Mouse (Mus musculus) forebrain, embryonic 13.5 days (tissue): ENCODE measurements around the gene Smad9. TPM values are rescaled to one million over a fixed set of nuclear protein-coding genes. Genes with fewer than 3 reads are reported as not detected.

Experiments used
- ATAC-seq: fragments of 200-750 bp; cut with Nextera tagmentation; 2 replicates; pipeline ENCODE4 v1.8.0; 2017
- H3K27ac ChIP-seq: fragments of 300-500 bp; sonication (generic); 2 replicates; pipeline ENCODE4 v1.5.1; 2015; ENCODE audit warnings: inconsistent platforms, mild to moderate bottlenecking, moderate library complexity
- H3K27me3 ChIP-seq: fragments of 300-500 bp; sonication (generic); 2 replicates; pipeline ENCODE4 v1.6.1; 2015; ENCODE audit warnings: mild to moderate bottlenecking, inconsistent platforms
- H3K36me3 ChIP-seq: fragments of 300-500 bp; sonication (generic); 2 replicates; pipeline ENCODE4 v1.6.1; 2015; ENCODE audit warnings: mild to moderate bottlenecking, inconsistent platforms; ENCODE audit not compliant: poor library complexity, severe bottlenecking
- H3K4me1 ChIP-seq: fragments of 300-500 bp; sonication (generic); 2 replicates; pipeline ENCODE4 v1.6.1; 2015; ENCODE audit warnings: inconsistent platforms
- H3K4me2 ChIP-seq: fragments of 300-500 bp; sonication (generic); 2 replicates; pipeline ENCODE4 v1.6.1; 2015; ENCODE audit warnings: inconsistent platforms, mild to moderate bottlenecking, moderate library complexity
- H3K4me3 ChIP-seq: fragments of 300-500 bp; sonication (generic); 2 replicates; pipeline ENCODE4 v1.5.1; 2015; ENCODE audit warnings: mild to moderate bottlenecking, inconsistent platforms
- H3K9ac ChIP-seq: fragments of 300-500 bp; sonication (generic); 2 replicates; pipeline ENCODE4 v1.6.1; 2015; ENCODE audit warnings: mild to moderate bottlenecking, inconsistent platforms
- H3K9me3 ChIP-seq: fragments of 300-500 bp; sonication (generic); replicated peaks from 2 replicates; pipeline ENCODE4 v1.6.1; 2016; ENCODE audit warnings: inconsistent platforms
- WGBS: fragments of 180-500 bp; shearing (Covaris S2); methylation state at CpG from one replicate; pipeline ENCODE4 v1.1.7; 2015; 5-methylcytosine and 5-hydroxymethylcytosine counted together
- polyA plus RNA-seq: library from polyadenylated mRNA; unstranded; fragments of >200 nt; fragmentation: Nextera tagmentation; extraction: Ambion mirVana; gene quantifications from 2 replicates; pipeline ENCODE4 v1.2.1, GENCODE M21; 2015

Gene Smad9
- 0.05 and 0.15 TPM in 2 replicates for polyA plus RNA-seq

DNA sequence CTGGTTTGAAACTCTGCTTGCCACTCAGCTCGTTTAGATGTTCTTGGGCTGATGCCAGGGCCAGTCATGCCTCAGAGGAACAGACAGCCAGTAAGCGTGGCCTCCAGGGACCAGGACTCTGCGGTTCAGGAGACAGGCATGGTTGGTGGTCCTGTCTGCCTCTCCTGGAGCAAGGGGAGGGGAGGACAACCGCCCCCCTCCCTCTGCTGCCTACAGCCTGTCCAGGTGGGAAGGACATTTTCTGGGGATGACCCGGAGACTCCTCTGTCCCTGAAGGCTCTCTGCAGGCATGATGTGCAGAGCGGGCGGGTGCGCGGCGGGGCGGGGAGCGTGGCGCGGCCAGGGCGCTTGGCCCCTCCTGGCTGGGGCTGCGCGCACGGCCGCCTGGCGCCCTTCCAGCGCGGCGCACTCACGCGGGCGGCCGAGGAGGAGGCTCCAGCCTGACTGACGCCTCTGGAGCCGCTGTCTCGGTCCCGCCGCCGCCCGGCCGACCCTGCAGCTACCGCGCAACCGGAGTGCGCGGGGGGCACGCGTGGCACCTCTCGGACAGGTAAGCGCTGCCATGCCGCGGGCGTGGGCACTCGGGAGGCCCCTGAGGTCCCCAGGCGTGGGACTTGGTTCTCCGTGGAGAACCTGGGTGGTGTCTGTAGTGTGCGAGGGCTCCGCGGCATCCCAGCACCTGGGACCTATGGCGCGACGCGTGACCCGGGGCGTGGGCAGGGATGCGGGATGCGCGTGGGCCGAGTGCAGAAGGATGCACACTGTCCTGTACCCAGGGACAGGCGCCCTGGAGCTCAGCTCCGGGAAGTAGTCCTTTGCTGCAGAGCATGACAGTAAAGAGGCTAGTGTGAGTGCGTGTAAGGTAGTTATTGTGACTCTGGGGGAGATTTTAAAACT is at the start of gene Smad9:
Smad9 (plus strand) TSS at position 438 of the 897 bp plus-strand sequence.
- peaks cover 18% of the 10 kb centered on the region; the same call in 1 of the 2 replicates for H3K27me3 ChIP-seq
- under 1% methylated on average over 58 of the region's 66 CpGs for WGBS
- H3K4me2 ChIP-seq: peak within 1 kb of the TSS; percentile 100
- peak within 1 kb of the TSS; percentile 64 for H3K4me3 ChIP-seq
- H3K27ac ChIP-seq: no peak within 1 kb of the TSS
- peak within 1 kb of the TSS; percentile 78 for H3K9ac ChIP-seq
- ATAC-seq: peak; percentile 87
- no peaks in the 10 kb centered on the region for H3K9me3 ChIP-seq
- H3K4me1 ChIP-seq: peaks cover 22% of the 10 kb centered on the region
- H3K36me3 ChIP-seq: peaks cover 16% of the 10 kb centered on the region

DNA sequence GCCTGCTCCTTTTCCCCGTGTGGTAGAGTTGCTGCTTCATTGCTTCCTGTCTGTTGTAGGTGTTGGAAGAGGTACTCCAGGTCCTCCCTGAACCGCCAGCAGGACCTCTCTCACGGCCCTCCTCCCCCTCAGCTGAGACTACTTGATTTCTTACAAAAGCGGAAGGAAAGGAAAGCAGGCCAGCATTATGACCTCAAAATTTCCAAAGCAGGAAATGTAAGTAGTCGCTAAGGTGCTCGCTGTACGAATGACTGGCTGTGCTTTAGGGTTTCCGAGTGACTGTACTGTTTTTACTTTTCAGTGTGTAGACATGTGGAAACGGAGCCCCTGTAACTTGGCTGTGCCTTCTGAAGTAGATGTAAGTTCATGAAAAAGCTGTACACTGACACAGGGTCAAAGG is 46.4 kb upstream of the Smad9 start:
- Histone ChIP-seq H3K4me2 (no peak overlapping the region), H3K36me3 (peaks cover 84% of the 10 kb centered on the region), H3K9ac (no peak overlapping the region), H3K27ac (no peak overlapping the region), H3K4me3 (no peak overlapping the region), H3K27me3 (no peaks in the 10 kb centered on the region), H3K4me1 (no peaks in the 10 kb centered on the region), H3K9me3 (no peaks in the 10 kb centered on the region)
- no peak for ATAC-seq
- 91% methylated on average over 9 of the region's 9 CpGs for WGBS

DNA sequence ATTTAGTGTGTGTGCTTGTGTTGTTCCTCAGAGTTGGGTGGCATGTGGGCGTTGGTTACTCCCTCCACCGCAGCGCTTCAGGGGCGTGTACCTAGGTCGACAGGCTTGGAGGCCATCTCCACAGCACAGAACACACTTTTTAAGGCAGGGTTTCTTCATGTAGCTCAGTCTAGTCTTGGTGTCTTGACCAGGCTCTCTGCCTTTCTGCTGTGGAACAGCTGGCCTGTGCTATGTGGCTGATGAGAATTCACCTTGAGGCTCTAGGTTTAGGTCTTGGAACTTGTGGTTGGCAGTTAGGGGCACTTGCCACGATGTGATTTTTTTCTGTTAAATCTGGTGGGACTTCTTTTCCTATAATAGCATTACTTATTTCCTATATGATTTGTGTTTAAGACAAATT is 41.1 kb upstream of the Smad9 start, which contains the start of gene Gm21958:
Gm21958 (minus strand) TSS at position 101 of the 400 bp plus-strand sequence.
- Histone ChIP-seq H3K4me1 (no peaks in the 10 kb centered on the region), H3K36me3 (peaks cover 82% of the 10 kb centered on the region)
- 95% methylated on average over 6 of the region's 6 CpGs for WGBS

DNA sequence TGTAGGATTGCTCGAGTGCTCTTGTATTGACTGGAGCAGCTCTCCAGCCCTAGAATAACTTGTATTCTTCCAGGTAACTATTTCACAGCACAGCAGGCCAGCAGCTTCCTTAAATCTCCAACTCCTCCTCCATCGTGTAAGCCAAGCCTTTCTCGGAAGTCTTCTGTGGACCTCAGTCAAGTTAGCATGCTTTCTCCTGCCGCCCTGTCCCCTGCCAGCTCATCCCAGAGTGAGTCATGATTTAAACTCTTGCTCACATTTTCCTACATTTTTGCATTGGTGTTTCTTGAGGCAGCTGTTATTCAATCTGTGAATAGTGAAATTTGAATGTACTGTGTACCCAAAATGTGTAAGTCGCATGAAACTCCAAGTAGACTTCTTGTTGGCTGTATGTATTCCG is 39.9 kb upstream of the Smad9 start:
- Histone ChIP-seq H3K36me3 (peaks cover 72% of the 10 kb centered on the region), H3K4me3 (no peak overlapping the region), H3K4me2 (no peak overlapping the region), H3K4me1 (no peaks in the 10 kb centered on the region), H3K27me3 (no peaks in the 10 kb centered on the region), H3K9me3 (no peaks in the 10 kb centered on the region), H3K27ac (no peak overlapping the region), H3K9ac (no peak overlapping the region)
- 97% methylated on average over 6 of the region's 6 CpGs for WGBS
- ATAC-seq: no peak

More for the DNA sequence above, 41.1 kb upstream of the Smad9 start, which contains the start of gene Gm21958:
- ATAC-seq: no peak
- no peak within 1 kb of the TSS for H3K4me2 ChIP-seq
- H3K27ac ChIP-seq: no peak within 1 kb of the TSS
- H3K27me3 ChIP-seq: no peaks in the 10 kb centered on the region
- no peaks in the 10 kb centered on the region for H3K9me3 ChIP-seq
- H3K9ac ChIP-seq: no peak within 1 kb of the TSS
- no peak within 1 kb of the TSS for H3K4me3 ChIP-seq

DNA sequence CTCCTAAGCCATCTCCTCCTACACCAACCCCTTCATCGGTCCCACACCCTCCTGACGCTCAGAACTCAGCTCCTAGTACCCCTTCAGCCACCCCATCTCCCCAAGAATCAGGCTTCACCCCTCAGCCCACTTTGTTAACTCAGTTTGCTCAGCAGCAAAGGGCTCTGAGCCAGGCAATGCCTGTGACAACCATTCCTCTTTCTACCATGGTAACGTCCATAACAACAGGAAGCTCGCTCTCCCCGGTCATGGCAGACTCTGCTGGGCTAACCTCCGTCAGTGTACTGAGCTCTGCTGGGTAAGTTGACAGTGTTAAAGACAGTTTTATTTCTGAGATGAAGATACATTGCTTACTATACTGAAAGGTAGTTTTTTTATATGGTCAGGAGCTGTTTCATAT is 38.0 kb upstream of the Smad9 start:
- H3K4me3 ChIP-seq: no peak overlapping the region
- H3K9me3 ChIP-seq: no peaks in the 10 kb centered on the region
- no peaks in the 10 kb centered on the region for H3K27me3 ChIP-seq
- WGBS: 82% methylated on average over 6 of the region's 6 CpGs
- ATAC-seq: no peak
- H3K36me3 ChIP-seq: peaks cover 71% of the 10 kb centered on the region
- H3K4me2 ChIP-seq: no peak overlapping the region
- no peaks in the 10 kb centered on the region for H3K4me1 ChIP-seq
- H3K27ac ChIP-seq: no peak overlapping the region
- H3K9ac ChIP-seq: no peak overlapping the region

DNA sequence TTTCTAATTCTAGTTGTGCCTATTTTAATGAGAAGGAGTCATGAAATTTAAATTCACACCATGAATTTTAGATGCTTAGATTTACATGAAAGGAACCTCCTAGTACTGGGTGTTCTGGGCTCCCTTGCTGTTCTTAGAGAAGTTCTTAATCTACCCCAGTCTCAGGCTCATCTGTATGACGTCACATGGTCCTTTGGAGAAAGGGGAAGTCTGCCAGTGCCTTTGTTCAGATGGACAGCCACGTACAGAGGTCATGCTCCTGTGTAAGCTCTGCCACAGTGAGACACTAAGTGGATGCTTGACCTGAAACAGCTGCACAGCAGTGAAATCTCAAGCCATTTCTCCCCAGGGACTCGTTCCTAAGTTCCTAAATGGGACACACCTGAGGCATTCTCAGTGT is 36.4 kb upstream of the Smad9 start:
- Histone ChIP-seq H3K36me3 (peaks cover 80% of the 10 kb centered on the region), H3K4me2 (no peak overlapping the region), H3K9me3 (no peaks in the 10 kb centered on the region), H3K27me3 (no peaks in the 10 kb centered on the region), H3K4me3 (no peak overlapping the region), H3K9ac (no peak overlapping the region), H3K27ac (no peak overlapping the region), H3K4me1 (no peaks in the 10 kb centered on the region)
- 66% methylated on average over 3 of the region's 3 CpGs for WGBS
- no peak for ATAC-seq

DNA sequence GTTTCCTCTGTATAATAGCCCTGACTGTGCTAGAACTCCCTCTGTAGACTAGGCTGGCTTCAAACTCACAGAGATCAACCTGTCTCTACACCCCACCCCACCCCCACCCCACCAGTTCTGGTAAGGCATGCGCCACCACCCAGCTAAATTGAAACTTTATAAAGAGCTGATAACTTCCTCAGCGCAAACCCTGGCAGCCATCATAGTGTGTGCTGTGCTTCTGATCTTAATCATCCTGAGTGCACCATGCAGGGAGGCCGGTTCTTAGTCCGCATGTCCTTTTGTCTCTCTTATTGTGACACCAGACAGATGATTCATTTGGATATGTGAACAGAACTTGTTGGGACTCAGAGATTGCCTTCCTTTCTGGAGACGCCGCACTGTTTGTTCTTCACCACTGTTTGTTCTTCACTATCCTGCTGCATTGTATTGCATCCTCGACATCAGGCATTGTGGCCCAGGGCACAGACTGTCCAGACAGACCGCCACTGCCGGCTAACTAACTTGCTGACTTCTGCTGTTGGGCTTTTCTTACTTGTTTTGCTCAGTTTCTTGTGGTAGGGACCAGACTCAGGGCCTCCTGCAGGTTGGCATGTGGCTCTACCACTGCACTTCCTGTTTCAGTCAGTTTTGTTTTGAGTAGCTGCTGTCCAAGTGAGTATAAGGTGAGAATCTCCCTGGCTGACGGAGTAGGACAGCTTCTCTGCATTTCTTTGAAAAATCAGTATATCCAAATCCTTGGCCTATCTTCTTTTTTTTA is 31.5 kb upstream of the Smad9 start:
- Histone ChIP-seq H3K9ac (no peak overlapping the region), H3K4me2 (no peak overlapping the region), H3K27me3 (no peaks in the 10 kb centered on the region), H3K4me3 (no peak overlapping the region), H3K27ac (no peak overlapping the region), H3K36me3 (peaks cover 70% of the 10 kb centered on the region), H3K9me3 (no peaks in the 10 kb centered on the region), H3K4me1 (no peaks in the 10 kb centered on the region)
- no peak for ATAC-seq
- 90% methylated on average over 10 of the region's 10 CpGs for WGBS

DNA sequence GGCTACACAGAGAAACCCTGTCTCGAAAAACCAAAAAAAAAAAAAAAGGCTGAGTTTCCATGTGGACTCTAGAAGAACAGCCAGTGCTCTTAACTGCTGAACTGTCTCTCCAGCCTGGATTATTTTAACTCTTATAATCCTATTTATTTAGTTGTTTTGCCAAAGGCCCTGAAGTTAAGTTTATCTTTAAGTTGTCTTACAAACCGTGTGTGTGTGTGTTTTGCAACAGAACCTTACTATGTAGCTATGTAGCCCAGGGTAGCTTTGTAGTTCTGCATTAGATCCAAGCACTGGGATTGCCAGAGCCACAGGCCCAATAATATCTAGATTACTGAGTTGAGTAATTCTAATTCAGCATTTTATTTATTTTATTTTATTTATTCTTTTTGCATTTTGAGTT is 30.0 kb upstream of the Smad9 start:
- Histone ChIP-seq H3K27me3 (no peaks in the 10 kb centered on the region), H3K4me3 (no peak overlapping the region), H3K27ac (no peak overlapping the region), H3K9me3 (no peaks in the 10 kb centered on the region), H3K4me2 (no peak overlapping the region), H3K4me1 (no peaks in the 10 kb centered on the region), H3K36me3 (peaks cover 80% of the 10 kb centered on the region), H3K9ac (no peak overlapping the region)
- 96% methylated on average over 2 of the region's 2 CpGs for WGBS
- no peak for ATAC-seq

DNA sequence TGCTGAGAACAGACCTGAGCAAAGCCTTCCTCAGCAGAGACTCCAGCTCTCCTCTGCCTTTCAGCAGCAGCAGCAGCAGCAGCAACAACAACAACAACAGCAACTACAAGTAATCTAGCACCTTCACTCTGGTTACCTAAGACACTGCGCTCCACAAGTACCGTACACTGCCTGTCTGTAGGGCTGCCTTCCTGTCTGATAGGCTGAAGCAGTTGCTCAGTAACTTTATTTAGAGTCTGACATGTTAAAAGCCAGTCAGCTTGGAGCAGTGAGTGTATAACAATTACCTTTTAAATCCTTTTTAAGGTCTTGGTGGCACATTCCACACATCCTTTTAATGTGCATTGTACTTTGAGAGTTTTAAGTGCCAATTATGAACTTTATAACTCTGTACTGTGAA is 27.8 kb upstream of the Smad9 start:
- Histone ChIP-seq H3K4me3 (no peak overlapping the region), H3K27me3 (no peaks in the 10 kb centered on the region), H3K9me3 (no peaks in the 10 kb centered on the region), H3K4me1 (no peaks in the 10 kb centered on the region), H3K36me3 (peaks cover 81% of the 10 kb centered on the region), H3K27ac (no peak overlapping the region), H3K9ac (no peak overlapping the region), H3K4me2 (no peak overlapping the region)
- no peak for ATAC-seq
- 97% methylated on average over 2 of the region's 2 CpGs for WGBS

DNA sequence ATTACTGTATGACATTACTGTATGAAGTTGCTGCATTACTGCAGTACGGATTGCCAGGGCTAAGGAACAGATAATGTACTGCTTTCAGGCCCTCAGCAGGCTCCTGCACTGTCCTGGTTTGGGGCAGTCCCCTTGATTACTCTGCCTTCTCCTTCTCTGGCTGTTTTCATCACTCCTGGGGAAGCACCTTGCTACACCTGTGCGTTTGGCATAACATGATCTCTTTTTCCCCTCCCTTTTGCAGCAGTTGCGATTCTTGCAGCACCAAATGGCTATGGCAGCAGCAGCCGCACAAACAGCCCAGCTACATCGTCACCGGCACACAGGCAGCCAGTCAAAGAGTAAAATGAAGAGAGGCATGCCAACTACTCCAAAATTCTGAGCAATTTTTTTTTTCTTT is 27.3 kb upstream of the Smad9 start:
- H3K4me1 ChIP-seq: no peaks in the 10 kb centered on the region
- H3K4me2 ChIP-seq: no peak overlapping the region
- H3K36me3 ChIP-seq: peaks cover 81% of the 10 kb centered on the region
- no peaks in the 10 kb centered on the region for H3K27me3 ChIP-seq
- no peak overlapping the region for H3K4me3 ChIP-seq
- no peaks in the 10 kb centered on the region for H3K9me3 ChIP-seq
- 96% methylated on average over 6 of the region's 6 CpGs for WGBS
- ATAC-seq: no peak
- no peak overlapping the region for H3K27ac ChIP-seq
- H3K9ac ChIP-seq: no peak overlapping the region

DNA sequence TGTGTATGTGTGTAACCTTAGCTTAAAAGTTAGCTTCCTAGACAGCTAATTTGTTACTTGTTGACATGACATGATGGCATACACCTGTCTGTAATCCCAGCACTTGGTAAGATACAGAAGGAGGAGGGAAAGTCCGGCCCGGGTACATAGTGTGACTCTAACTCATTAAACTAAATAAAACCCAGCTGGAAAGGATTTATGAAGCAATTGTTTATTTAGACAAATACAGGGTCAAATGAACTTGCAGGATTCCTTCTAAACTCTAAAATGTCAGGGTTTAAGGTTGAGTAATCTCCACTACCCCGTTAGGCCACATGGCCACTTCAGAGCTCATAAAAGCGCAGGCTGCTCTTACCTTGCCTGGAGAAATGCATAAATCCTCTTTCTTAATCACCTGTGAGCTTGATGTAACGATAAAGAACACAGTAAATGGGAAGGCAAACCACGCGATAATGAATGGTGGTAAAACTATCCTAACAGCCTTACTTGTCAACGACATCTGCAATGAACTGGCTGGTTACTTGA is 23.7 kb upstream of the Smad9 start:
- peaks cover 63% of the 10 kb centered on the region for H3K36me3 ChIP-seq
- no peak overlapping the region for H3K4me2 ChIP-seq
- ATAC-seq: no peak
- H3K9ac ChIP-seq: no peak overlapping the region
- H3K4me3 ChIP-seq: no peak overlapping the region
- peaks cover 12% of the 10 kb centered on the region for H3K4me1 ChIP-seq
- H3K27ac ChIP-seq: no peak overlapping the region
- no peaks in the 10 kb centered on the region for H3K9me3 ChIP-seq
- WGBS: 95% methylated on average over 8 of the region's 8 CpGs
- H3K27me3 ChIP-seq: no peaks in the 10 kb centered on the region

DNA sequence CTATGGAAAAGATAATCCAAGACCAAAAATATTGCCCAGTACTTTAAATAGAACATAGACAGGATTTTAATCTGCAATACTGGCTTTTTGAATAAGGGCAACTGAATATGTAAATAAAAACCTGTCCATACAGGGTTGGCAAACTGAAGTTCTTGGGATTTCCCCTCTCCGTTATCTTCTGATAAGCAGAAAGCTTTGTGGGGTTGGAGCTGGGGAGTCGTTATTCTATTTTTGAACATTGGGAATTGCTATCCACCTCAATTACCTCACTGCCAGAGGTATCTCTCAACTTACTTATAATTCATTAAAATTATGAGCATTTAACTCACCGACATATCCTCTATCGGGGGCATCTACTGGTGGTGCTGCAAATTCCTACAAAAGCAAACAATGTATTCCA is 23.0 kb upstream of the Smad9 start:
- WGBS: 92% methylated on average over 4 of the region's 4 CpGs
- Histone ChIP-seq H3K27me3 (no peaks in the 10 kb centered on the region), H3K9me3 (no peaks in the 10 kb centered on the region), H3K4me1 (peaks cover 12% of the 10 kb centered on the region), H3K36me3 (peaks cover 56% of the 10 kb centered on the region), H3K27ac (no peak overlapping the region), H3K4me3 (no peak overlapping the region), H3K4me2 (no peak overlapping the region), H3K9ac (no peak overlapping the region)
- no peak for ATAC-seq
